Mouse (Mus musculus): ENCODE measurements at regions not wholly inside any gene's neighbourhood (a gene's known extent, or its start where the extent isn't known, plus 50 kb on each side); places are given as distances from the start of the nearest gene placed in this dataset.
"Not testable (repeated sequence)": the region's sequence is repeated elsewhere in the genome, so short reads cannot be mapped to it uniquely, and the experiment has no call there.

DNA sequence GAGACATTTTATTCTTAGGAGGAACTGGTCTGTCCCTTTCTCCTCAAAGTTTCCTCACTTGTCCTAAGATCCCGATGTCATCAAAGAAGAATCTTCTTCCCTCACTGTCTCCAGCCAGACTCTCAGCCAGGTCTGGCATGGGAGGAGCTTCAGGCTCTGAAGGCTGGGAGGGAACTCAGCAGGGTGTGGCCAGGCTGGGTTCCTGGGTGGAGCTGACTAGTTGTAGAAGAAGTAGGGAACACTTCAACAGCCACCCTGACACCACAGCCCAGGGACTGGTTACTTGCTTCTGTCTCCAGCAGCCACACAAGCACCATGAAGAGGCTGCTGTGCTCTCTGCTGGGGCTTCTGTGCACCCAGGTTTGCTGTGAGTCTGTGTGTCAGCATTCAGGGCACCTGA is 496.8 kb downstream of the Dad1 start:
- not testable (repeated sequence) for H3K9ac ChIP-seq (ENCODE audit: low read depth, low read length)
- peak; percentile 71 for ATAC-seq (ENCODE audit: low read depth)

DNA sequence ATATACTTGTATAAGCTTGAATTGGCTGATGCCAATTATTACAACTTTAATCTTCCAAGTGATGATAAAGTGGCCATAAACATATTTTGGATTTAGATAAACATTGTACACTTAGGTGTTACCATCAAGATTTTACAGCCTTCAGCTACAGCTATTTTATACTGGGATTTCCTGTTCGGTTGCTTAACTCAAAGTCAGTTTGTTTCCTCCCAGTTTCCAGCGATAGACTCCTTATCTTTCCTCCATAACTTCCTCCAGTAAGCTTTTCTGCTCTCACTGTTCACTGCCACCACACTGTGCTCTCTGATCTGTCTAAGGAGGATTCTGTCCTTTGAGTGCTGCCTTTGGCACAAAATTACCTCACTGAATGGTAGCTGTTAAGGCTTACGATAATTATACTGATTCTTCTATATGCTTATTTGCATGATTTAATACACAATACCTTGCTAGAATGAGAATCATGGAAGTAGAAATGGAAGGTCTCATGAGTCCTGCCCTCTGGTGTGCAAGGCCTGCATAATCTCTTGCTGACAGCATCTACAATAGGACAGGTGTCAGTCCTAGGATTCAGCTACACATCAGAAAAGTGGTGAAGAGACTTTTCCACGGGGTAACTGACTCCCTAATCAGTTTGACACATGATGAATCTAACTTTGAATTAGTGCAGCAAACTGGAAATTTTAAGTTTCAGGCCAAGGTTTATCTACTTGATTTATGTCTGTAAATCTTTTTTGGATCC is 503.0 kb downstream of the Dad1 start:
- 18% methylated on average over 4 of the region's 4 CpGs for WGBS (ENCODE audit: insufficient replicate concordance)
- no peak overlapping the region for H3K4me3 ChIP-seq (ENCODE audit: low read depth, low read length)
- H3K27ac ChIP-seq (ENCODE audit: low read length) = no peak overlapping the region
- no peak overlapping the region for H3K9ac ChIP-seq (ENCODE audit: low read depth, low read length)
- no peak overlapping the region for H3K4me2 ChIP-seq (ENCODE audit: low read depth, low read length)
- H3K27me3 ChIP-seq (ENCODE audit: control insufficient read depth, insufficient read depth, low read depth, low read length) = no peaks in the 10 kb centered on the region
- ATAC-seq (ENCODE audit: low read depth) = peak; percentile 32; the same call in 1 of the 2 replicates
- peaks cover 3% of the 10 kb centered on the region; the same call in 1 of the 2 replicates for H3K4me1 ChIP-seq (ENCODE audit: control insufficient read depth, low read depth, low read length)
- H3K9me3 ChIP-seq (replicated peaks; ENCODE audit: control insufficient read depth, low read length) = no peaks in the 10 kb centered on the region
- H3K36me3 ChIP-seq (ENCODE audit: control insufficient read depth, insufficient read depth) = no peaks in the 10 kb centered on the region

More for the DNA sequence above, 496.8 kb downstream of the Dad1 start:
- peak overlapping the region; percentile 34 for H3K4me2 ChIP-seq (ENCODE audit: low read depth, low read length)
- not testable (repeated sequence) for H3K4me1 ChIP-seq (ENCODE audit: control insufficient read depth, low read depth, low read length); H3K36me3 ChIP-seq (ENCODE audit: control insufficient read depth, insufficient read depth); H3K27me3 ChIP-seq (ENCODE audit: control insufficient read depth, insufficient read depth, low read depth, low read length); H3K27ac ChIP-seq (ENCODE audit: low read length); H3K4me3 ChIP-seq (ENCODE audit: low read depth, low read length); H3K9me3 ChIP-seq (replicated peaks; ENCODE audit: control insufficient read depth, low read length)
- WGBS (ENCODE audit: insufficient replicate concordance) = no CpG with 5 or more reads among the region's 1 CpGs

DNA sequence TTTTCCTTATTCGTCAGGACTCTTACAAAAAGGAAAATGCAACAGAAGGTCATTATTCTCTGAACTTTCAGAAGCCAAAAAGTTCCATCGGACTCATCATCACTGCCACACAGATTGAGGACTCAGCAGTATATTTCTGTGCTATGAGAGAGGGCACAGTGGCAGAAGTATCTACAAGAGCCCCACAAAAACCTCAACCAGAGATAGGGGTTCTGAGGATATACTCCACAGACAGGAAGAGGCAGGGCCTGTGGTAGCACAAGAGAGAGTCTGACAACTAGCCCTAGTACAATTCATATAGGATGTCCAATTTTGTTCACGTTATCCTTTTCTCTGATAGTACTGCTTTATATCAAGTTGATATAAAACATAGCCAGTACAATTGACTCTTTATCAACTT is 510.4 kb downstream of the Dad1 start:
- ATAC-seq (ENCODE audit: low read depth) = not testable (repeated sequence)
- 25% methylated on average over 3 of the region's 3 CpGs for WGBS (ENCODE audit: insufficient replicate concordance)

DNA sequence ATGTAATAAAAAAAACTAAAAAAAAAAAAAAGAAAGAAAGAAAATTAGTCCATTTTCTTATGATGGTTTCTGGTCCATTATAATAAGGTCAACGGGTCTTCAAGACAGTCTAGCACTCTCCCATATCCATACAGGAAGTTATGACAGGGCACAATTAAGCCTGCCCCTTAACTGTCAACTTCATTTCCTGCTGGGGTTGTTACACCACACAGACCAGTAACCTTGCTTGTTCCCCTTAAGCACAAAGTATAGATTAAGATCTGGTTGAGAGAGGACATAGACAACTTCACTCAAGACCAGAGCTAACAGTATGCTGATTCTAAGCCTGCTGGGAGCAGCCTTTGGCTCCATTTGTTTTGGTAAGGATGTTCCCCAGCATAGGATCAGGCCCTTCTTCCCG is 511.0 kb downstream of the Dad1 start:
- H3K4me2 ChIP-seq (ENCODE audit: low read depth, low read length); H3K27me3 ChIP-seq (ENCODE audit: control insufficient read depth, insufficient read depth, low read depth, low read length); H3K4me3 ChIP-seq (ENCODE audit: low read depth, low read length); H3K9ac ChIP-seq (ENCODE audit: low read depth, low read length); H3K4me1 ChIP-seq (ENCODE audit: control insufficient read depth, low read depth, low read length); H3K27ac ChIP-seq (ENCODE audit: low read length); ATAC-seq (ENCODE audit: low read depth); H3K36me3 ChIP-seq (ENCODE audit: control insufficient read depth, insufficient read depth); H3K9me3 ChIP-seq (replicated peaks; ENCODE audit: control insufficient read depth, low read length): not testable (repeated sequence)
- 29% methylated on average over 2 of the region's 2 CpGs for WGBS (ENCODE audit: insufficient replicate concordance)

More for the DNA sequence above, 510.4 kb downstream of the Dad1 start:
- H3K4me2 ChIP-seq (ENCODE audit: low read depth, low read length); H3K4me3 ChIP-seq (ENCODE audit: low read depth, low read length); H3K36me3 ChIP-seq (ENCODE audit: control insufficient read depth, insufficient read depth); H3K27ac ChIP-seq (ENCODE audit: low read length); H3K9me3 ChIP-seq (replicated peaks; ENCODE audit: control insufficient read depth, low read length); H3K27me3 ChIP-seq (ENCODE audit: control insufficient read depth, insufficient read depth, low read depth, low read length); H3K9ac ChIP-seq (ENCODE audit: low read depth, low read length); H3K4me1 ChIP-seq (ENCODE audit: control insufficient read depth, low read depth, low read length): not testable (repeated sequence)

DNA sequence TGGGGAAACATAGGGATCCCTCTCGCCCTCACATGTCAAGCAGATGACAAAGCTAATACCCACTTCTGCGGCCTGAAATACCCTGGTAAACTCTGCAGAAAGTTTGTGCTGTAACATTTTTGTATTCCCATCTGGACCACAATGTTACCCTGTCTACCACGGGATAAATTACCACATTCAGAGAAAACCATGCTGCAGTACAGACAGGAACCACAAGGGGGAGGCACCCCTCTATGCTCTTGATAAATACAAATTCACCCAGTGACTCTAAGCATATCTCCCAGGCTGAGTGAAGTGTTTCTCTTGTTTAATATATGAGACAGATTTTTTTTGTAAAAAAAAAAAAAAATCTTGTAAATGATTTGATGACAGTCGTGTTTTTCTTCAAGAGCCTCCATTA is 512.7 kb downstream of the Dad1 start:
- H3K9me3 ChIP-seq (replicated peaks; ENCODE audit: control insufficient read depth, low read length); H3K4me2 ChIP-seq (ENCODE audit: low read depth, low read length); H3K4me3 ChIP-seq (ENCODE audit: low read depth, low read length); H3K27ac ChIP-seq (ENCODE audit: low read length); H3K9ac ChIP-seq (ENCODE audit: low read depth, low read length); H3K36me3 ChIP-seq (ENCODE audit: control insufficient read depth, insufficient read depth); H3K4me1 ChIP-seq (ENCODE audit: control insufficient read depth, low read depth, low read length); H3K27me3 ChIP-seq (ENCODE audit: control insufficient read depth, insufficient read depth, low read depth, low read length): not testable (repeated sequence)
- ATAC-seq (ENCODE audit: low read depth) = 0 out of 2 replicates have a peak, but pooled peaks have one; percentile 19
- 16% methylated on average over 4 of the region's 4 CpGs for WGBS (ENCODE audit: insufficient replicate concordance)

DNA sequence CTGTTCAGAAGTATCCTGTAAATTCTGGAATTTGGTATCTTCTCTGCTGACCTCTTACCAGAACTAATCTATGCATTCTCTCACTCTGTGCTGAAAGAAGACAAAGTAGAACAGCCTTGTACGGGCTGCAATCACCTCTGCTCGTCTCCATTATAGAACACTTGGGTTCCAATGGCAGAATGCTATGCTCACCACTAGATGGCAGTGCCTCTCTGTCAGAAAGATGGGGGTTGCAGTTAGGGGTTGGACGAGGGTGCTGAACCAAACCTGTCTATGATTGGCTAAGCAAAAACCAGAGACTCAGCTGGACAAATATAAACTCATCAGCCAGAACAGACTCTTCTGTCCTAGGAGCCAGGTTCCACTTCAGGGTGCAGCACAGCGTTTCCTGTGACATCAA is 515.9 kb downstream of the Dad1 start:
- not testable (repeated sequence) for H3K9me3 ChIP-seq (replicated peaks; ENCODE audit: control insufficient read depth, low read length); H3K27ac ChIP-seq (ENCODE audit: low read length); H3K4me2 ChIP-seq (ENCODE audit: low read depth, low read length); H3K4me3 ChIP-seq (ENCODE audit: low read depth, low read length); H3K4me1 ChIP-seq (ENCODE audit: control insufficient read depth, low read depth, low read length); H3K36me3 ChIP-seq (ENCODE audit: control insufficient read depth, insufficient read depth); H3K27me3 ChIP-seq (ENCODE audit: control insufficient read depth, insufficient read depth, low read depth, low read length); H3K9ac ChIP-seq (ENCODE audit: low read depth, low read length)
- WGBS (ENCODE audit: insufficient replicate concordance) = 25% methylated on average over 4 of the region's 4 CpGs
- peak; percentile 27; the same call in 1 of the 2 replicates for ATAC-seq (ENCODE audit: low read depth)

DNA sequence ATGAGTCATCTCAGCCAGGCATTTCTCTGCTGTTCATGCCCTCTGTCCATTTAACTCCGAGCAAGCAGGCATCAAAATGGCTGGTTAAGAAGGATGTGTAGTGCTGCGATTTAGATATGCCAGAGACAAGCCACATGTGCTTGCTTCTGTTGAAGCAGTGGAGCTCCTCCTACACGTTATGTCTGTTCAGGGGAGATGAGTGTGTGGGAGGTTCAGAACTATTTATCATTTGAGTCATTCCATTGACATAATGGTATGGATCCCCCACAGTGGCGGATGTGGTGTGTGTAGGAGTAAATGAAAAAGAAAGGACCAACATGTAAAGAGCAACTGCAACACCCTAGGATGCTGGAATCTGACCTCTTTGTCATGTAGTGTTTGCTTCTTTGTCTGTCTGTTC is 517.6 kb downstream of the Dad1 start:
- not testable (repeated sequence) for ATAC-seq (ENCODE audit: low read depth); H3K4me3 ChIP-seq (ENCODE audit: low read depth, low read length); H3K4me1 ChIP-seq (ENCODE audit: control insufficient read depth, low read depth, low read length); H3K9ac ChIP-seq (ENCODE audit: low read depth, low read length); H3K27ac ChIP-seq (ENCODE audit: low read length); H3K9me3 ChIP-seq (replicated peaks; ENCODE audit: control insufficient read depth, low read length); H3K27me3 ChIP-seq (ENCODE audit: control insufficient read depth, insufficient read depth, low read depth, low read length); H3K4me2 ChIP-seq (ENCODE audit: low read depth, low read length); H3K36me3 ChIP-seq (ENCODE audit: control insufficient read depth, insufficient read depth)
- 45% methylated on average over 4 of the region's 4 CpGs for WGBS (ENCODE audit: insufficient replicate concordance)

DNA sequence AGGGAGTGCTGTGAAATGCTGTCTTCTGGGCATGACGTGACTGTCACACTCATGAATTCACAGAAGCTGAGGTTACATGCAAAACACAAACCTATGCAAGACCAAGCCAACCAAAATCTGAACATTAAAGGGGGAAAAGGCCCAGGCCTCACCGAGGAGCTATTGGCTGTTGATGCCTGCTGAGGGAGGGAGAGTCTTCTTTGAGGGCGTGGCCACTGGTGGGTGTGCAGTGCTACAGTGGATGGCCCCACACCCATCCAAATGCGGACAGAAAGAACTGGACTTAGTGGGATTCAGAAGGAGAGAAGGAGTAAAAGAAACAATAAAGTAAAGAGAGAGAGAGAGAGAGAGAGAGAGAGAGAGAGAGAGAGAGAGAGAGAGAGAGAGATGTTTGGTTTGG is 522.3 kb downstream of the Dad1 start:
- WGBS (ENCODE audit: insufficient replicate concordance) = no CpG with 5 or more reads among the region's 4 CpGs
- H3K4me1 ChIP-seq (ENCODE audit: control insufficient read depth, low read depth, low read length); H3K36me3 ChIP-seq (ENCODE audit: control insufficient read depth, insufficient read depth); H3K27me3 ChIP-seq (ENCODE audit: control insufficient read depth, insufficient read depth, low read depth, low read length); H3K4me3 ChIP-seq (ENCODE audit: low read depth, low read length); H3K9me3 ChIP-seq (replicated peaks; ENCODE audit: control insufficient read depth, low read length); H3K27ac ChIP-seq (ENCODE audit: low read length); H3K4me2 ChIP-seq (ENCODE audit: low read depth, low read length); H3K9ac ChIP-seq (ENCODE audit: low read depth, low read length): not testable (repeated sequence)
- ATAC-seq (ENCODE audit: low read depth) = peak; percentile 42; the same call in 1 of the 2 replicates

DNA sequence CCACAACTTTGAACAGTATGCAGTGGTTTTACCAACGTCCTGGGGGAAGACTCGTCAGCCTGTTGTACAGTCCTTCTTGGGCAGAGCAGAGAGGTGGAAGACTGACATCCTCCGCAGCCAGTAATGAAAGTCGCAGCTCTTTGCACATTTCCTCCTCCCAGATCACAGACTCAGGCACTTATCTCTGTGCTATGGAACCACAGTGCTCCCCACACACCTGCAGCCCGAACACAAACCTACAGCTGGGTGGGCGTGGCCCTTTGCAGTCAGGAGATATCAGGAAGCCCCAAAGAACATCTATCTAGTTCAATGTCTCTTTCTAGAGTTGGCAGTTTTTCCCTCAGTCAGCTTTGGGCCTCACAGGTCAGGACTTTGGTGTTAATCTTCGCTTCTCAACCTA is 524.0 kb downstream of the Dad1 start:
- not testable (repeated sequence) for H3K27me3 ChIP-seq (ENCODE audit: control insufficient read depth, insufficient read depth, low read depth, low read length); H3K4me2 ChIP-seq (ENCODE audit: low read depth, low read length); H3K27ac ChIP-seq (ENCODE audit: low read length); H3K9ac ChIP-seq (ENCODE audit: low read depth, low read length); H3K9me3 ChIP-seq (replicated peaks; ENCODE audit: control insufficient read depth, low read length); H3K4me1 ChIP-seq (ENCODE audit: control insufficient read depth, low read depth, low read length); H3K36me3 ChIP-seq (ENCODE audit: control insufficient read depth, insufficient read depth); H3K4me3 ChIP-seq (ENCODE audit: low read depth, low read length)
- WGBS (ENCODE audit: insufficient replicate concordance) = 50% methylated on average over 1 of the region's 7 CpGs
- ATAC-seq (ENCODE audit: low read depth) = peak; percentile 80
